Mouse (Mus musculus): ENCODE measurements around the gene Dst.
"Not testable (repeated sequence)": the region's sequence is repeated elsewhere in the genome, so short reads cannot be mapped to it uniquely, and the experiment has no call there.

The Dst gene

GRCm38 (mm10) chr1:34033052-34033451, 125.0 kb downstream of the Dst start:
- no peak for DNase-seq

GRCm38 (mm10) chr1:34033478-34033877, 125.5 kb downstream of the Dst start:
- DNase-seq, result no peak

GRCm38 (mm10) chr1:34033958-34034357, 125.9 kb downstream of the Dst start:
- no peak for DNase-seq

DNA sequence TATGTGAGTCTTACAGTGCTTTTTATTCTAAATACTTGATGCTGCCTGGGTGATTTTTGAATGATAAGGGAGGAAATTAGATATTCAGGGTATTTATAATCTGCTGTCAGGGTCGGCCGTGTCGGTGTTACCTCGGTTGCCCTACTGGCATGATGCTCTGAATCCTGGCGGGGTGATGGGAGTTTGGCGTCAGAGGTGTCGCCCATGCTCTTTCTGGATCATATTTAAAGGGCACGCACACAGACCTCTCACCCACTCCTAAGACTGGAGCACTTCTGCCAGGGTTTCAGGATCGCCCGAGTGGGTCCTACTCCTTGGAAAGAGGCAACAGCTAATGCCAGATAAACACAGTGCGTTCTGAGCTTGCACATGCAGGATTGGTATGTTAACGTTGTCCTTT, 128.1 kb downstream of the Dst start:
- no peak for DNase-seq

GRCm38 (mm10) chr1:34038571-34038970, 130.5 kb downstream of the Dst start:
- no peak for DNase-seq

- no peak for DNase-seq
These were observed 132.0 kb downstream of the Dst start for GRCm38 (mm10) chr1:34040049-34040448.

GRCm38 (mm10) chr1:34040901-34041721, 133.1 kb downstream of the Dst start:
- DNase-seq, result no peak

DNA sequence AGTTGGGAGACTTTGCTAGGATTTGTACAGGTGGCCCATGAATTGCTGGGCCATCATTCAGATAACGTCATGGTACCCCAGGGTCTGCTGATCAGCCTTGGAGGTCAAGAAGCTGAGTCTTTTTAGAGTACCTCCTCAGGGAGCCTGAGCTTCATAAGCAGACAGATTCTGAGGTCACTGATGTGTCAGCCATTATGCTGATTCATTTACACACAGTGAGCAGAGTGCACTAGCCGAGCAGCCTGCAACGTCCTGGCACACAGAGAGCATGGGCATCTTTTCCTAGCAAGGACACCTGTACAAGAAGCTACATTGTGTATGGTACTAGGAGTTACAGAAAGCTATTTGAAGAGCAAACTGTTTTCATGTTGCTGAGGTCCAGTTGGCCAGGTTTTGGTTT, 134.3 kb downstream of the Dst start:
- DNase-seq, result no peak

GRCm38 (mm10) chr1:34043327-34043726, 135.3 kb downstream of the Dst start:
- no peak for DNase-seq

GRCm38 (mm10) chr1:34043836-34044550, 136.0 kb downstream of the Dst start:
- no peak for DNase-seq

- DNase-seq, result no peak
These were observed 136.7 kb downstream of the Dst start for GRCm38 (mm10) chr1:34044675-34045074.

- no peak for DNase-seq
These were observed 139.3 kb downstream of the Dst start for GRCm38 (mm10) chr1:34047285-34047684.

- DNase-seq, result no peak
These were observed 143.2 kb downstream of the Dst start for GRCm38 (mm10) chr1:34051251-34051650.

DNA sequence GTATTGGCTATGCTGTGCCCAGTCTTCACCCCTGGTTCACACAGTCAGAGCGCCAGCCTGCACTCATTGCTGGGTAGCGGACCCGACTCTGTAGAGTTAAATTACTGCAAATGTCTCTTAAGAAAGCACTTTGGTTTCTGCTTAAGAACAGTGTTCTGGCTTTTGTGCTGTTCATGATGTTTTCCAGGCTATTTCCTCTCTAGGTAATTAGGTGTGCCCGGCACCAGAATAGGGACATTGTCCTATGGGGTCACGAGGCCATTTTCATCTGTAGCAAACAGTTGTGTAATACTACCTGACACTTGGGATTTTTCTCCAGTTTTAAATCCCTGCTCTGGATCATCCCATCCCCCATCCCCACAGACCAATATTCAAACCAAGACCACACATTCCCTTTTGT, 144.4 kb downstream of the Dst start:
- no peak for DNase-seq

GRCm38 (mm10) chr1:34054970-34055369, 146.9 kb downstream of the Dst start:
- no peak for DNase-seq

DNA sequence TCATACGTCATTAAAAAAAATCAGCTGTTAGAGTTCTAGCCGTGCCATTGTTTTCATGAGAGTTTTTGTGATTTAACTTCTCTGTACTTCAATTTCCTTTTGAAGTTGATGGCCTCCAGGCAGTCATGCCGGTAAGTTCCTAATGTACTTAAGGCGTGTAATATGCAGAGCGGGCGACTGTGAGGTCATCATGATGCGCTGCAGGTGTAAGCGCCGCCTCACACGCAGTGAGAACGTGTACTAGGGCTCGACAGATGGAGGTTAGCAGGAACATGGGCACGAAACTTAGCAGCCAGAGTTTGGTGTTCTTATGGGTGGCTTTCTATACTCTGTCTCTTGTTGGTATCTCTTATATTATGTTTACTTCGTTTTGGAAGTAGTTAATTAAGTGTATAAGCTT, 148.6 kb downstream of the Dst start:
- no peak for DNase-seq

GRCm38 (mm10) chr1:34059231-34059630, 151.2 kb downstream of the Dst start:
- DNase-seq, result no peak

DNA sequence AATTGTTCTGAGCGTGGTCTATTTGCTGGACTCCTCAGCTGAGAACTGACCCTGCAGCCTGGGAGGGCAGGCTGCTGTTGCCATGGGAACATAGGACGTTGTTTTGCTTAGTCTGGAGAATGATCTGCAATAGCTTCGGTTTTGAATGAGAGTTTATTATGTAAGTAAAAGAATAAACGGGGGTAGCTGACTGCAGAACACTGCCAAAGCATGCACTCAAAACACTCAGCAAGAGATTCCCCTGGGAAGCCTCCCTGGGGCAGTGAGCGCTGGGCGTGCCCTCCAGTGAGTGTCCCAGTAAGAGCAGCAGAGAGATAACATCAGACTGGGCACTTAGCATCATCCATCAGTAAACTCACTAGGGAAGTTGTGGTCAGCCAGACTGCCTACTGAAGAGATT, 152.4 kb downstream of the Dst start:
- no peak for DNase-seq

GRCm38 (mm10) chr1:34061078-34061477, 153.1 kb downstream of the Dst start:
- DNase-seq, result peak; percentile 80

GRCm38 (mm10) chr1:34061860-34062259, 153.8 kb downstream of the Dst start:
- DNase-seq, result no peak

DNA sequence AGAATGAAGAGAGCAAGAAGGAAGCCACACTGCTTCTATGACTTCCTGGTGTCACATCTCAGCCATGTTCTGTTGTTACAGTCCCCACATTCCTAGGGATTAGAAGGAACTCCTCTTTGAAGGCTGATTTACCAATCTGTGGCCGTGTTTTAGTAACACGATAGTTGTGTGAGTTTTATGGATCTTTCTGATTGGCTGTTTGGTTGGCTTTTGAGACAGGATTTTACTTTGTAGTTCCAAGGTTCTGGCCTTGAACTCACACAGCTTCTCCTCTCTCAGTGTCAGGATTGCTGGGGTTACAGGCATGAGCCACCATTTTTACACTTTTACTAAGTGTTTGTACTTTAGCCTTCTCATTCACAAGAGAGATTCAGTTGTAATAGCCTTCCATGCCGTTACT, 155.9 kb downstream of the Dst start:
- no peak for DNase-seq

DNA sequence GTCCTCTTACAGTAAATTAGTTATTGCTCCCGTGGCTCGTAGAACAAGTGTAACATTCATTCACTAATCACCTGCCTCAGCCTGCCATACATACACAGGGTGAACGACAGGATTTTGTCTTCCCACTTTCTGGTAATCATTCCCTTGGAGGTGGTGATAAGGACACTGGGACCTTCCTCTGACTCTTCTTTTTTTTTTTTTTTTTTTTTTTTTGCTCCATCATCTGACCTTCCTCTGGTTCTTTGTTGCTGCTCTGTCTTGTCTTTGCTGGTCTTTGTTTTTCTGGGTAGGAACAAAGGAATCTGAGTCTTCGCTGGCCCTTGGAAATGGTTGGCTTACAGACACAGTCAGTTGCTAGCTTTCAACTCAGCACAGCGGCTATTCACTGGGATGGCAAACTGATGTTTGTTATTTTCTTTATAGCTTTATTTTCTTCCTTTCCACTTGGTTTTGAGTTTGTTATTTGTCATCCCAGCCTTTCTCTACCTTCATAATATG, 157.6 kb downstream of the Dst start:
- no peak for DNase-seq

- not testable (repeated sequence) for DNase-seq
These were observed 158.4 kb downstream of the Dst start for GRCm38 (mm10) chr1:34066401-34066800.

DNA sequence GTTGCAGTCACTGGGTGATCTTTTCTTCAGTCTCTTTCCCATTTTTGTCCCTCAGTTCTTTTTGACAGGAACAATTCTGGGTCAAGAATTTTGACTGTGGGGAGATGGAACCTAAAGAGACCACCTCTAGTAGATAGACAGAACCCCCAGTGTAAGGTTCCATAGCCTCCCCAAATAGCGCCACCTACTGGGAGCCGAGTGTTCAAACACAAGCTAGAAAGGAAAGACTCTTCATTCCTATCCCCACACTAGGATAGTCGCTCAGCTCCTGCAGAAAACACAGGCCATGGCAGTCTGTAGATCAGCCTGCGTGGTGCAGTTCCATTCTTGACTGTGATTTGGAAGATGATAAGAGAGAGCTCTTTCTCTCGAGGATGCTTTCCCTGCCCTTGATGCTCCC, 160.3 kb downstream of the Dst start:
- DNase-seq, result peak; percentile 72

Measured in thymus, postnatal 4 days (tissue).